Mouse (Mus musculus) 416B (cell line): ENCODE results near the gene Rpl36.
A peak's percentile ranks its signal among the peaks of the same experiment; 100 is the strongest.

ENCODE experiments used
- DNase-seq: peaks from one replicate; pipeline ENCODE4 v3.0.0; 2011; ENCODE audit warnings: low read depth

Rpl36 gene

DNA sequence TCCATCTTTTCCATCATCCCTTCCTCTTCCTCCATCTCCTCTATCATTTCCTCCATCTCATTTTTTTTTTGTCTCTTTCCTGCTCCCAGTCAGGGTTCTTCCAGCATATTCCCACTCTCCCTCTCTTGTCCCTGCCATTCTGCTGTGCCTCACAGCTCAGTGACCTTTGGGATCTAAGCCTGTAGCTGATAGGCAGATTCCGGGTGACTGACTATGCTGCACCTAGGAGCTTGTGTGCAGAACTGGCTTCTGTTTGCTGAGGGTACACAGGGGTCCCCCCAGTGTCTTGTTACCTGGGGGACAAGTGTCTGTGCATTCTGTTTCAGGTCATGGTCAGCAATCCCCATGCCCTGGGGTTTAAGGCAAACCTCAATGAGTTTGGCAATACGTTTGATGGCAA, 41.6 kb downstream of the Rpl36 start:
- no peak for DNase-seq

DNA sequence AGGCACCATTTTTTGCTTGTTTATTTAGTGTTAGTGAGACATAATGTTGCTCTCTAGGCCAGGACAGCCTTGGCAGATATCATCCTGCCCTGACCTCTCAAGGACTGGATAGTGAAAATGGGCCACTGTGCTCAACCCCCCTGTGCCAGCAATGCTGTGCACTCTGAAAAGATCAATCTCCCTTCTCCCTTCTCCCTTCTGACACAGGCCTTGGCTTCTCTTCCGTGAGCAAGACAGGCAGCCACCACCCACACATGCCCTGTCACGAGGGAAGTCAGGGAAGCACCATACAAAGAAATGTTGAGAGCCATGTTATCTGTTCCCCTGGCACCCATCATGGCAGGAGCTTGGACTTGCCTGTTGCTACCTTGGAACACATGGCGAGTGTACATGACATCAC, 42.1 kb downstream of the Rpl36 start:
- DNase-seq: no peak

DNA sequence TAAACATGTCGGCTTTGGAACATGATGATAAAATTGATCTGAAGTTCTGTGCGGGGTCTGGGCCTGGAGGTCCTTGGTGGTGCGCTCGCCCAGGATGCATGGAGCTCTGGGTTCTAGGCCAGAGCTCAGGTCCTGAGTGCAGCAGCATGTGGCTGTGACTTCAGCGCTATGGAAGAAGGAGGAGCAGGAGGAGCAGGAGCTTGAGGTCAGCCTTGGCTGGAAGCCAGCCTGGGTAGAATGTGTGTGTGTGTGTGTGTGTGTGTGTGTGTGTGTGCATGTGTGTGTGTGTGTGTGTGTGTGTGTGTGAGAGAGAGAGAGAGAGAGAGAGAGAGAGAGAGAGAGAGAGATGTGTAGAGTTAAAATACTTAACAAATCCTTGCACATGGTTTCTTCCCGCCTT, 43.0 kb downstream of the Rpl36 start:
- DNase-seq: peak; percentile 69

DNA sequence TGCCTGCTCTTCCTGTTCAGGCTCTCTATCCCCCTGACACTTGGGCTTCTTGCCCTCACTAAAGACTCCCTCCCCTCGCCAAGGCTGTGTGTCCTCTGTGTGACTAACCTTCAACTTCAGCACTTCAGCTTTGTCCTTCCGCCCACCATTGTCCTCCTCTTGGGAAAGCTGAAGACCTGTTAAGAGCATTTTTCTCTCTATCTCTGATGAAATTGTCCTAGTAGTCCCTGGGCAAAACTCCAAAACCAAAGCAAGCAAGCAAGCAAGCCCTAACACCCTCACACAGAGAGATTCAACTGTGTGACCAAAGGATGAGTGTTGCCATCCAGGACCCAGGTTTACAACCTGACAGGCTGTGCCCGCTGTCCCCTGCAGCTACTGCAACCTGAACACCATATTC, 50.4 kb downstream of the Rpl36 start:
- no peak for DNase-seq
